Mouse (Mus musculus) frontal cortex, postnatal 36 days (tissue): ENCODE results near the gene Mrm3.
A peak's percentile ranks its signal among the peaks of the same experiment; 100 is the strongest.

Source experiments
- DNase-seq, 2 experiments: peaks; one replicate each; pipeline ENCODE4 v3.0.0; 2022; ENCODE audit warnings: low spot score in 2 of 2

Mrm3 gene

GRCm38 (mm10) chr11:76252036-76252435 is 8.5 kb downstream of the Mrm3 start:
- no peak for DNase-seq

GRCm38 (mm10) chr11:76253145-76253917 is 9.8 kb downstream of the Mrm3 start:
- peak; percentile 79 to 86 for DNase-seq

GRCm38 (mm10) chr11:76253918-76254264 is 10.4 kb downstream of the Mrm3 start:
- no peak for DNase-seq

GRCm38 (mm10) chr11:76255431-76256001 is 12.0 kb downstream of the Mrm3 start:
- peak in 1 of 2 experiments; percentile 32 for DNase-seq

- no peak for DNase-seq
Observed at GRCm38 (mm10) chr11:76256129-76256528, 12.6 kb downstream of the Mrm3 start.

- no peak for DNase-seq
Observed at GRCm38 (mm10) chr11:76257386-76257785, 13.9 kb downstream of the Mrm3 start.

- DNase-seq: no peak
Observed at GRCm38 (mm10) chr11:76258511-76258910, 15.0 kb downstream of the Mrm3 start.

- no peak for DNase-seq
Observed at GRCm38 (mm10) chr11:76260208-76261050, 16.9 kb downstream of the Mrm3 start.

- no peak for DNase-seq
Observed at GRCm38 (mm10) chr11:76261224-76261623, 17.7 kb downstream of the Mrm3 start.

GRCm38 (mm10) chr11:76262611-76263351 is 19.3 kb downstream of the Mrm3 start:
- no peak for DNase-seq

GRCm38 (mm10) chr11:76267550-76267949 is 24.0 kb downstream of the Mrm3 start:
- DNase-seq: no peak

- peak in 1 of 2 experiments; percentile 40 for DNase-seq
Observed at GRCm38 (mm10) chr11:76268001-76268459, 24.5 kb downstream of the Mrm3 start.

GRCm38 (mm10) chr11:76268521-76269065 is 25.1 kb downstream of the Mrm3 start:
- DNase-seq: no peak

- DNase-seq: no peak
Observed at GRCm38 (mm10) chr11:76272440-76272839, 28.9 kb downstream of the Mrm3 start.

- DNase-seq: no peak
Observed at GRCm38 (mm10) chr11:76278960-76279852, 35.7 kb downstream of the Mrm3 start.

GRCm38 (mm10) chr11:76279971-76280370 is 36.5 kb downstream of the Mrm3 start:
- DNase-seq: no peak

GRCm38 (mm10) chr11:76283841-76284240 is 40.3 kb downstream of the Mrm3 start:
- DNase-seq: no peak

GRCm38 (mm10) chr11:76285431-76286075 is 42.0 kb downstream of the Mrm3 start:
- DNase-seq: peak; percentile 16 to 30

- DNase-seq: no peak
Observed at GRCm38 (mm10) chr11:76286534-76287126, 43.1 kb downstream of the Mrm3 start.
